Mouse (Mus musculus) hindbrain, embryonic 14.5 days (tissue): ENCODE results near the gene Cyp2d10. TPM values are rescaled to one million over a fixed set of nuclear protein-coding genes. Genes with fewer than 3 reads are reported as not detected.
"Not testable (repeated sequence)": the region's sequence is repeated elsewhere in the genome, so short reads cannot be mapped to it uniquely, and the experiment has no call there.

Experiments
- ATAC-seq: fragments of 200-750 bp; cut with Nextera tagmentation; 2 replicates; pipeline ENCODE4 v1.8.0; 2017; ENCODE audit warnings: moderate number of reproducible peaks, mild to moderate bottlenecking, moderate TSS enrichment, moderate library complexity; ENCODE audit not compliant: low FRiP score
- DNase-seq: peaks from one replicate; pipeline ENCODE4 v3.0.0-alpha.2; 2015; ENCODE audit warnings: low spot score
- H3K27ac ChIP-seq: fragments of 300-500 bp; sonication (generic); 2 replicates; pipeline ENCODE4 v1.5.1; 2014; ENCODE audit warnings: mild to moderate bottlenecking, moderate library complexity
- H3K27me3 ChIP-seq: fragments of 300-500 bp; sonication (generic); 2 replicates; pipeline ENCODE4 v1.6.1; 2014; ENCODE audit warnings: mild to moderate bottlenecking, low read length, mixed read lengths; ENCODE audit not compliant: control insufficient read depth, insufficient read depth
- H3K36me3 ChIP-seq: fragments of 300-500 bp; sonication (generic); replicated peaks from 2 replicates; pipeline ENCODE4 v1.6.1; 2014; ENCODE audit not compliant: control insufficient read depth, insufficient read depth
- H3K4me1 ChIP-seq: fragments of 300-500 bp; sonication (generic); replicated peaks from 2 replicates; pipeline ENCODE4 v1.6.1; 2014; ENCODE audit warnings: antibody characterized with exemption, low read length, mixed read lengths; ENCODE audit not compliant: control insufficient read depth, insufficient read depth
- H3K4me2 ChIP-seq: fragments of 300-500 bp; sonication (generic); replicated peaks from 2 replicates; pipeline ENCODE4 v1.6.1; 2014; ENCODE audit warnings: mild to moderate bottlenecking, moderate library complexity
- H3K4me3 ChIP-seq: fragments of 300-500 bp; sonication (generic); replicated peaks from 2 replicates; pipeline ENCODE4 v1.5.1; 2014; ENCODE audit warnings: mild to moderate bottlenecking, low read length
- H3K9ac ChIP-seq: fragments of 300-500 bp; sonication (generic); 2 replicates; pipeline ENCODE4 v1.6.1; 2014
- H3K9me3 ChIP-seq: fragments of 300-500 bp; sonication (generic); 2 replicates; pipeline ENCODE4 v1.6.1; 2016; ENCODE audit warnings: low read length; ENCODE audit not compliant: control insufficient read depth
- WGBS: fragments of 180-500 bp; shearing (Covaris S2); extraction: QIAGEN DNeasy Blood & Tissue Kit; methylation state at CpG from one replicate; pipeline ENCODE4 v1.1.7; 2014; 5-methylcytosine and 5-hydroxymethylcytosine counted together
- polyA plus RNA-seq: library from polyadenylated mRNA; unstranded; fragments of >200 nt; fragmentation: Nextera tagmentation; extraction: Ambion mirVana; gene quantifications from 2 replicates; pipeline ENCODE4 v1.2.1, GENCODE M21; 2014

Gene Cyp2d10
- polyA plus RNA-seq, 1 experiment from 2014 or later, result not detected

DNA sequence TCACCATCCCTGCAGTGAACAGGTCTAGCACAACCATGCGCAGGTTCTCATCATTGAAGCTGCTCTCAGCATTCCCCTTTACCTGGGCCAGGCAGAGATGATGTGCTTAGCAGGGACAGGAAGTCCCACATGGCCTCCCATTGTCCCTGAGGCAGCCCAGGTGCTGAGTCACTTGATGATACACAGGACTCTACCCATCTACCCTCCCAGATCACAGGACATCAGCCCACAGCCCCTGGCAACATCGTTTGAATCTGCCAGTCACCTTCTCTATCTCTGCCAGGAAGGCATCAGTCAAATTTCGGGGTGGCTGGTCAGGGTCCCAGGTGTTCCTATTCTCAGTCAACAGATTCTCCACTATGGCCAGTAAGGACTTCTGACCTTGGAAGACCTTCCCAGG lies 2.8 kb downstream of the Cyp2d10 start:
- H3K4me2 ChIP-seq, result no peak overlapping the region

GRCm38 (mm10) chr15:82403606-82404005 lies 3.4 kb downstream of the Cyp2d10 start:
- Histone ChIP-seq H3K4me1 (no peaks in the 10 kb centered on the region), H3K4me3 (no peak overlapping the region), H3K36me3 (no peaks in the 10 kb centered on the region), H3K9me3 (no peaks in the 10 kb centered on the region), H3K27ac (no peak overlapping the region), H3K4me2 (no peak overlapping the region), H3K27me3 (no peaks in the 10 kb centered on the region), H3K9ac (no peak overlapping the region)
- WGBS, result 95% methylated on average over 9 of the region's 9 CpGs
- ATAC-seq (no peak), DNase-seq (no peak)

More for the DNA sequence above, 2.8 kb downstream of the Cyp2d10 start:
- H3K27me3 ChIP-seq, result no peaks in the 10 kb centered on the region
- no peak overlapping the region for H3K27ac ChIP-seq
- H3K36me3 ChIP-seq, result no peaks in the 10 kb centered on the region
- H3K9ac ChIP-seq, result no peak overlapping the region
- H3K4me3 ChIP-seq, result no peak overlapping the region
- H3K9me3 ChIP-seq, result no peaks in the 10 kb centered on the region
- ATAC-seq (no peak), DNase-seq (no peak)
- no peaks in the 10 kb centered on the region for H3K4me1 ChIP-seq
- 90% methylated on average over 3 of the region's 3 CpGs for WGBS

DNA sequence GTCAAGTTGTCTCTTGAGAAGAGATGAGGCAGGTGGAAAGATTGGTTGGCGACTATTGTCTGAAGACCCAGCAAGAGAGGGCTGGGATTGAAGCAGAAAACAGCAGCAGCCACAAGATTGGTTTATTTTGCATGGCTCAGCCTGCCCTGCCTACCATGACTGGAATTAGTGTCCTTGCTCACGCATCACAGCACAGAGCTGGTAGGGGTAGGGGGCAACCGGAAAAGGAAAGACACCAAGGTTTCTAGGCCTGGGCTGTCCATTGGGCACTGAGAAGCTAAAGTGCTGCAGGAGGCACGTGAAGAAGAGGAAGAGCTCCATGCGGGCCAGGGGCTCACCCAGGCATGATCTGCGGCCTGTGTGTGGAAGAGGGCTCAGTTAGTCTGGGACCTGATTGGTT lies 4.3 kb downstream of the Cyp2d10 start:
- no peak overlapping the region for H3K4me2 ChIP-seq
- no peak overlapping the region for H3K9ac ChIP-seq
- no peak for ATAC-seq
- H3K4me3 ChIP-seq, result no peak overlapping the region
- WGBS, result 88% methylated on average over 6 of the region's 6 CpGs
- H3K27ac ChIP-seq, result no peak overlapping the region
- no peaks in the 10 kb centered on the region for H3K27me3 ChIP-seq
- H3K9me3 ChIP-seq, result no peaks in the 10 kb centered on the region
- no peak for DNase-seq
- H3K4me1 ChIP-seq, result no peaks in the 10 kb centered on the region
- H3K36me3 ChIP-seq, result no peaks in the 10 kb centered on the region

DNA sequence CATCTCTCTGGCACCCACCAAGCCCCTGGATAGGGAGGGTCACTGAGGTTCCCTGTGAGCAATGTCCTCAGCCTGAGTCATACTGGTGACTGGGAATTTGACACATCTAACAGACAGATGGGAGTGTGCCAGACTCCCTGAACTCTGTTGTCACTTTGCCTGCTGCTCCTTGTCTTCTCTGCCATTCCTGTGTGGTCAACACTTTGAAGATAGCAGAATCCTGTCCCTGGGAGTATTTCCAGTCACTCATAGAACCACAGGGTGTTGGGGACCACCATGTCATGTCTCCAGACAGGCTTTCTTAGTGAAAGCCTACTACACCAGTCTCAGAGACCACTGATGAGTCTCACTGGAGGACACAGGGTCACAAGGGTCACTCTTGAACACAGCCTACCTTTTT lies 4.9 kb downstream of the Cyp2d10 start:
- Histone ChIP-seq H3K4me2 (no peak overlapping the region), H3K27ac (no peak overlapping the region), H3K36me3 (no peaks in the 10 kb centered on the region), H3K4me1 (no peaks in the 10 kb centered on the region), H3K27me3 (no peaks in the 10 kb centered on the region), H3K4me3 (no peak overlapping the region), H3K9ac (no peak overlapping the region), H3K9me3 (no peaks in the 10 kb centered on the region)
- ATAC-seq (no peak), DNase-seq (no peak)

- no peaks in the 10 kb centered on the region for H3K4me1 ChIP-seq
- no peak for ATAC-seq
- no peak for DNase-seq
- no peak overlapping the region for H3K9ac ChIP-seq
- H3K4me2 ChIP-seq, result no peak overlapping the region
- H3K27ac ChIP-seq, result no peak overlapping the region
- H3K4me3 ChIP-seq, result no peak overlapping the region
- WGBS, result 28% methylated on average over 2 of the region's 2 CpGs
- H3K27me3 ChIP-seq, result no peaks in the 10 kb centered on the region
- H3K36me3 ChIP-seq, result no peaks in the 10 kb centered on the region
- H3K9me3 ChIP-seq, result no peaks in the 10 kb centered on the region
Observed at GRCm38 (mm10) chr15:82401516-82401915, 5.5 kb downstream of the Cyp2d10 start.

- 91% methylated on average over 3 of the region's 3 CpGs for WGBS
Observed at GRCm38 (mm10) chr15:82395955-82396354, 11.0 kb downstream of the Cyp2d10 start.

GRCm38 (mm10) chr15:82393922-82394321 lies 13.1 kb downstream of the Cyp2d10 start, which contains the start of gene Cyp2d11:
TSS of gene Cyp2d11 (minus strand) at chr15:82394022.
- not testable (repeated sequence) for DNase-seq, ATAC-seq, H3K9me3 ChIP-seq, H3K27ac ChIP-seq, H3K9ac ChIP-seq, H3K36me3 ChIP-seq, H3K4me3 ChIP-seq, H3K4me2 ChIP-seq, H3K27me3 ChIP-seq, H3K4me1 ChIP-seq
- 94% methylated on average over 2 of the region's 2 CpGs for WGBS

More at GRCm38 (mm10) chr15:82395955-82396354, 11.0 kb downstream of the Cyp2d10 start:
- H3K9ac ChIP-seq, H3K27me3 ChIP-seq, DNase-seq, H3K9me3 ChIP-seq, H3K36me3 ChIP-seq, ATAC-seq, H3K4me2 ChIP-seq, H3K27ac ChIP-seq, H3K4me3 ChIP-seq, H3K4me1 ChIP-seq: not testable (repeated sequence)

DNA sequence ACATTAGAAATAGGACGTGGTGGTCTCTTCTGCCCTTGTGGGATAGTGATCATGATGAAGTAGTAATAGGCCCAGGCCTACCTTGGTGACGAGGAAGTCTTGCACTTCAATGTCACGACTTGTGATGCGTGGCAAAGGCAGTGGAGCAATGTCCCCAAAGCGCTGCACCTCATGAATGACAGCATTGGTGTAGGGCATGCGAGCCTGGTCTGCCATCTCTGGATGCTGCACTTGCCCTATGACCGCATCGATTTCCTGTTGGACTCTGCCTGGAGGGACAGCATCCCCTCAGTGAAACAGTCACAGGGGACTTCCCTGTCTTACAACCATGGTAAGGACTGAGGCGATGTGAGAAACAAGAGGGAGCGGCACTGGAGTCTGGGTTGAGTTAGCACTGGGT lies 17.1 kb downstream of the Cyp2d10 start:
- H3K4me2 ChIP-seq, H3K27ac ChIP-seq, H3K27me3 ChIP-seq, ATAC-seq, H3K36me3 ChIP-seq, H3K4me1 ChIP-seq, H3K9me3 ChIP-seq, H3K9ac ChIP-seq, DNase-seq, H3K4me3 ChIP-seq: not testable (repeated sequence)
- 93% methylated on average over 10 of the region's 10 CpGs for WGBS

GRCm38 (mm10) chr15:82385729-82386128 lies 21.3 kb downstream of the Cyp2d10 start:
- H3K27me3 ChIP-seq, result no peaks in the 10 kb centered on the region
- no peak overlapping the region for H3K9ac ChIP-seq
- no peaks in the 10 kb centered on the region for H3K36me3 ChIP-seq
- H3K4me1 ChIP-seq, result no peaks in the 10 kb centered on the region
- H3K4me2 ChIP-seq, result no peak overlapping the region
- ATAC-seq, result no peak
- no peak overlapping the region for H3K4me3 ChIP-seq
- DNase-seq, result no peak
- H3K9me3 ChIP-seq, result no peaks in the 10 kb centered on the region
- 93% methylated on average over 2 of the region's 2 CpGs for WGBS
- H3K27ac ChIP-seq, result no peak overlapping the region

GRCm38 (mm10) chr15:82382441-82382840 lies 24.6 kb downstream of the Cyp2d10 start:
- DNase-seq (no peak), ATAC-seq (no peak)
- H3K36me3 ChIP-seq, result no peaks in the 10 kb centered on the region
- WGBS, result 92% methylated on average over 2 of the region's 2 CpGs
- H3K27me3 ChIP-seq, result no peaks in the 10 kb centered on the region
- H3K27ac ChIP-seq, result no peak overlapping the region
- no peak overlapping the region for H3K9ac ChIP-seq
- no peak overlapping the region for H3K4me3 ChIP-seq
- H3K4me2 ChIP-seq, result no peak overlapping the region
- 0 out of 2 replicates have a peak, but pooled peaks cover 4% of the 10 kb centered on the region for H3K4me1 ChIP-seq
- H3K9me3 ChIP-seq, result no peaks in the 10 kb centered on the region
